14 mouse cellular contexts compared by ENCODE assay signal in genomic region chr9:43970858-43971257, GRCm38 (mm10).
DNase-seq lines count a peak whose midpoint lies in the region; ATAC-seq and TF ChIP-seq lines count a peak whose summit lies in the region.
"Had no signal": no experiment of that assay in that cellular context is flagged by ENCODE, and none has a peak within 500 bp of the region (broad histone marks: within the 10 kb centered on the region; RNA-seq: fewer than 3 reads in every experiment).

No protein-coding gene starts in this region.

- no peak overlapping the region for H3K27ac ChIP-seq in hindbrain, embryonic 15.5 days (replicated peaks)
- peak overlapping the region; percentile 61; the same call in 1 of the 2 replicates for H3K27ac ChIP-seq in neural tube, embryonic 14.5 days (ENCODE audit: low read depth, low read length)
- H3K27ac ChIP-seq in kidney, embryonic 15.5 days, result no peak overlapping the region
- no peak overlapping the region for H3K27ac ChIP-seq in liver, postnatal 0 days (ENCODE audit: low read depth)
- H3K27ac ChIP-seq: heart, embryonic 13.5 days; limb, embryonic 12.5 days had no signal

- H3K27me3 ChIP-seq in hindbrain, embryonic 15.5 days, result no peaks in the 10 kb centered on the region
- H3K27me3 ChIP-seq in neural tube, embryonic 14.5 days (ENCODE audit: control insufficient read depth, insufficient read depth, low read length), result no peaks in the 10 kb centered on the region
- peaks cover 14% of the 10 kb centered on the region for H3K27me3 ChIP-seq in kidney, embryonic 15.5 days
- H3K27me3 ChIP-seq in liver, postnatal 0 days (ENCODE audit: insufficient read depth, low read length), result 0 out of 2 replicates have a peak, but pooled peaks cover 3% of the 10 kb centered on the region
- H3K27me3 ChIP-seq: limb, embryonic 12.5 days had no signal

- WGBS in hindbrain, embryonic 15.5 days, result 32% methylated on average over 3 of the region's 3 CpGs
- 21% methylated on average over 3 of the region's 3 CpGs for WGBS in neural tube, embryonic 14.5 days
- 53% methylated on average over 3 of the region's 3 CpGs for WGBS in kidney, embryonic 15.5 days
- WGBS in liver, postnatal 0 days (ENCODE audit: insufficient replicate concordance), result 39% methylated on average over 3 of the region's 3 CpGs

- intact Hi-C loops in left cerebral cortex, postnatal 4 days (cut with DNase I), result loop anchor here (2.0 kb wide), 1 partner anchor 228 kb away; the partner anchor contains the start of gene Nectin1
- intact Hi-C loops in left cerebral cortex, postnatal 14 days (cut with DNase I), result loop anchor here (5.0 kb wide), 2 partner anchors 634 to 754 kb away; no protein-coding TSS in a partner anchor

- peak; percentile 9; the same call in 1 of the 2 replicates for ATAC-seq in hindbrain, embryonic 15.5 days (ENCODE audit: low FRiP score, low read depth)
- ATAC-seq in neural tube, embryonic 14.5 days (ENCODE audit: low read depth), result peak; percentile 42; the same call in 1 of the 2 replicates
- no peak for ATAC-seq in kidney, embryonic 15.5 days (replicated peaks; ENCODE audit: low FRiP score)
- no peak for ATAC-seq in liver, postnatal 0 days
- ATAC-seq: intestine, embryonic 16.5 days had no signal

- no peak for TF ChIP-seq EP300 in liver, postnatal 0 days (IDR thresholded peaks at IDR 0.05; ENCODE audit: low read depth)

- H3K4me3 ChIP-seq in hindbrain, embryonic 15.5 days, result no peak overlapping the region
- H3K4me3 ChIP-seq in neural tube, embryonic 14.5 days (ENCODE audit: low read depth, low read length), result no peak overlapping the region
- no peak overlapping the region for H3K4me3 ChIP-seq in kidney, embryonic 15.5 days (replicated peaks)
- no peak overlapping the region for H3K4me3 ChIP-seq in liver, postnatal 0 days (ENCODE audit: low read depth, low read length)
- H3K4me3 ChIP-seq: erythroblast, embryonic 14.5 days; heart, embryonic 13.5 days; limb, embryonic 12.5 days; megakaryocyte, embryonic 14.5 days had no signal

- no peaks in the 10 kb centered on the region for H3K9me3 ChIP-seq in hindbrain, embryonic 15.5 days
- no peaks in the 10 kb centered on the region for H3K9me3 ChIP-seq in neural tube, embryonic 14.5 days (ENCODE audit: control insufficient read depth, low read length)
- no peaks in the 10 kb centered on the region for H3K9me3 ChIP-seq in kidney, embryonic 15.5 days (replicated peaks)
- no peaks in the 10 kb centered on the region for H3K9me3 ChIP-seq in liver, postnatal 0 days (ENCODE audit: low read length)
- H3K9me3 ChIP-seq: heart, embryonic 13.5 days; limb, embryonic 12.5 days; megakaryocyte, embryonic 14.5 days had no signal

- no peak for TF ChIP-seq CTCF in liver, postnatal 0 days (IDR thresholded peaks at IDR 0.05; ENCODE audit: low read depth)

- no peak overlapping the region for H3K4me2 ChIP-seq in hindbrain, embryonic 15.5 days
- H3K4me2 ChIP-seq in neural tube, embryonic 14.5 days (ENCODE audit: low read depth, low read length), result no peak overlapping the region
- H3K4me2 ChIP-seq in kidney, embryonic 15.5 days, result no peak overlapping the region
- no peak overlapping the region for H3K4me2 ChIP-seq in liver, postnatal 0 days (ENCODE audit: low read depth, low read length)
- H3K4me2 ChIP-seq: heart, embryonic 13.5 days; limb, embryonic 12.5 days had no signal

- no peaks in the 10 kb centered on the region for H3K36me3 ChIP-seq in hindbrain, embryonic 15.5 days
- H3K36me3 ChIP-seq in neural tube, embryonic 14.5 days (ENCODE audit: control insufficient read depth, insufficient read depth, low read length), result no peaks in the 10 kb centered on the region
- no peaks in the 10 kb centered on the region for H3K36me3 ChIP-seq in kidney, embryonic 15.5 days
- H3K36me3 ChIP-seq in liver, postnatal 0 days (replicated peaks; ENCODE audit: insufficient read depth, low read length), result no peaks in the 10 kb centered on the region
- H3K36me3 ChIP-seq: heart, embryonic 13.5 days; limb, embryonic 12.5 days had no signal

- peaks cover 28% of the 10 kb centered on the region for H3K4me1 ChIP-seq in hindbrain, embryonic 15.5 days (replicated peaks)
- peaks cover 24% of the 10 kb centered on the region for H3K4me1 ChIP-seq in neural tube, embryonic 14.5 days (ENCODE audit: control insufficient read depth, insufficient read depth, low read length)
- 0 out of 2 replicates have a peak, but pooled peaks cover 3% of the 10 kb centered on the region for H3K4me1 ChIP-seq in kidney, embryonic 15.5 days
- H3K4me1 ChIP-seq in liver, postnatal 0 days (ENCODE audit: insufficient read depth), result no peaks in the 10 kb centered on the region
- H3K4me1 ChIP-seq: limb, embryonic 12.5 days; megakaryocyte, embryonic 14.5 days had no signal

- peak; percentile 78 for DNase-seq in left cerebral cortex, postnatal 4 days
- no peak for DNase-seq in left cerebral cortex, postnatal 14 days (ENCODE audit: low spot score in 2 of 2)
- peak; percentile 61 for DNase-seq in cerebellum, adult 9-11 months
- no peak for DNase-seq in liver, postnatal 0 days
- DNase-seq: kidney, postnatal 25 days; lung, adult 18-20 months had no signal

- no peak overlapping the region for H3K9ac ChIP-seq in hindbrain, embryonic 15.5 days
- no peak overlapping the region for H3K9ac ChIP-seq in neural tube, embryonic 14.5 days (replicated peaks; ENCODE audit: low read depth, low read length)
- no peak overlapping the region for H3K9ac ChIP-seq in kidney, embryonic 15.5 days
- no peak overlapping the region for H3K9ac ChIP-seq in liver, postnatal 0 days (replicated peaks)
- H3K9ac ChIP-seq: heart, embryonic 13.5 days; limb, embryonic 12.5 days had no signal

Comparison
In these comparisons a context has a peak if more than half of its experiments do, and no peak if none do; other contexts are left out.
1. DNase-seq: peak in left cerebral cortex, postnatal 4 days (single experiment) and cerebellum, adult 9-11 months (single experiment); none in left cerebral cortex, postnatal 14 days (0 of 2) and liver, postnatal 0 days (single experiment).
2. ATAC-seq: peak in hindbrain, embryonic 15.5 days (single experiment) and neural tube, embryonic 14.5 days (single experiment); none in kidney, embryonic 15.5 days (single experiment) and liver, postnatal 0 days (single experiment).